Mouse (Mus musculus) limb, embryonic 12.5 days (tissue): ENCODE results near the gene Zfp791. TPM values are rescaled to one million over a fixed set of nuclear protein-coding genes. Genes with fewer than 3 reads are reported as not detected.
"Not testable (repeated sequence)": the region's sequence is repeated elsewhere in the genome, so short reads cannot be mapped to it uniquely, and the experiment has no call there.

Experiments
- ATAC-seq: fragments of 200-750 bp; cut with Nextera tagmentation; 2 replicates; pipeline ENCODE4 v1.8.0; 2017; ENCODE audit warnings: low read depth, moderate TSS enrichment; ENCODE audit not compliant: insufficient number of reproducible peaks, insufficient read depth, low FRiP score, low TSS enrichment
- H3K27ac ChIP-seq: fragments of 300-500 bp; sonication (generic); 2 replicates; pipeline ENCODE4 v1.5.1; 2016; ENCODE audit warnings: mild to moderate bottlenecking, moderate library complexity
- H3K27me3 ChIP-seq: fragments of 300-500 bp; sonication (generic); 2 replicates; pipeline ENCODE4 v1.6.1; 2016; ENCODE audit warnings: mild to moderate bottlenecking, moderate library complexity
- H3K36me3 ChIP-seq: fragments of 300-500 bp; sonication (generic); 2 replicates; pipeline ENCODE4 v1.6.1; 2016; ENCODE audit warnings: mild to moderate bottlenecking, moderate library complexity
- H3K4me1 ChIP-seq: fragments of 300-500 bp; sonication (generic); replicated peaks from 2 replicates; pipeline ENCODE4 v1.6.1; 2016
- H3K4me2 ChIP-seq: fragments of 300-500 bp; sonication (generic); 2 replicates; pipeline ENCODE4 v1.6.1; 2016; ENCODE audit warnings: mild to moderate bottlenecking, moderate library complexity
- H3K4me3 ChIP-seq: fragments of 300-500 bp; sonication (generic); replicated peaks from 2 replicates; pipeline ENCODE4 v1.5.1; 2016; ENCODE audit warnings: mild to moderate bottlenecking
- H3K9ac ChIP-seq: fragments of 300-500 bp; sonication (generic); replicated peaks from 2 replicates; pipeline ENCODE4 v1.6.1; 2016; ENCODE audit warnings: mild to moderate bottlenecking, moderate library complexity
- H3K9me3 ChIP-seq: fragments of 300-500 bp; sonication (generic); 2 replicates; pipeline ENCODE4 v1.6.1; 2016; ENCODE audit warnings: mild to moderate bottlenecking, moderate library complexity
- WGBS: fragments of 180-500 bp; shearing (Covaris S2); methylation state at CpG from one replicate; pipeline ENCODE4 v1.1.7; 2016; 5-methylcytosine and 5-hydroxymethylcytosine counted together
- polyA plus RNA-seq: library from polyadenylated mRNA; unstranded; fragments of >200 nt; fragmentation: Nextera tagmentation; extraction: Ambion mirVana; gene quantifications from 2 replicates; pipeline ENCODE4 v1.2.1, GENCODE M21; 2016

The Zfp791 gene
- polyA plus RNA-seq: 2.9 and 3.0 TPM in 2 replicates

DNA sequence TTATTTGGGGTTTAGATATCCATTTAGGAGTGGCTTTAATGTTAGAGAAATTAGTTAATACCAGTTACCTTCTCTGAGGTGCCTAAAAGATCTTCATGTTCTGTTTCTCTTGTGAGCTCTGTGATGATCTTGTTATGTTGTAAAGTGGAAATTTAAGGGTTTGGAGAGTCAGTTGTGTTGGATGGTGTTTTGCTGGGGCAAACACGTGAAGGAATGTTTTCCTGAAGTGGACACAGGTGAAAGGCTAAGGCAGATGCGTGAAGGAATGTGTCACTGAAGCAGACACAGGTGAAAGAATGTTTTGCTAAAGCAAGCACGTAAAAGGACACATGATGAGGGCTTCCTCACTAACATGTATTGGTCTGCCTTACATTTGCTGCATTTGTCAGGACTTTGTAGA lies at the start of gene Zfp791:
Zfp791 (minus strand) TSS at position 101 of the 400 bp plus-strand sequence.
- Histone ChIP-seq H3K4me1 (peaks cover 7% of the 10 kb centered on the region), H3K36me3 (no peaks in the 10 kb centered on the region), H3K4me2 (no peak within 1 kb of the TSS), H3K9ac (no peak within 1 kb of the TSS), H3K9me3 (0 out of 2 replicates have a peak, but pooled peaks cover 4% of the 10 kb centered on the region), H3K27ac (no peak within 1 kb of the TSS), H3K27me3 (no peaks in the 10 kb centered on the region), H3K4me3 (no peak within 1 kb of the TSS)
- ATAC-seq: no peak
- 73% methylated on average over 3 of the region's 3 CpGs for WGBS

GRCm38 (mm10) chr8:85171291-85171690 lies 48.4 kb upstream of the Zfp791 start:
- no peaks in the 10 kb centered on the region for H3K4me1 ChIP-seq
- H3K4me2 ChIP-seq: no peak overlapping the region
- no peak overlapping the region for H3K4me3 ChIP-seq
- H3K27me3 ChIP-seq: no peaks in the 10 kb centered on the region
- H3K36me3 ChIP-seq: no peaks in the 10 kb centered on the region
- no peaks in the 10 kb centered on the region for H3K9me3 ChIP-seq
- WGBS: 30% methylated on average over 14 of the region's 14 CpGs
- no peak overlapping the region for H3K9ac ChIP-seq
- H3K27ac ChIP-seq: no peak overlapping the region
- ATAC-seq: no peak

- no peak within 1 kb of the TSS for H3K27ac ChIP-seq
- no peaks in the 10 kb centered on the region for H3K4me1 ChIP-seq
- H3K4me3 ChIP-seq: no peak within 1 kb of the TSS
- no peak for ATAC-seq
- H3K36me3 ChIP-seq: no peaks in the 10 kb centered on the region
- no peak within 1 kb of the TSS for H3K9ac ChIP-seq
- 86% methylated on average over 3 of the region's 3 CpGs for WGBS
- H3K9me3 ChIP-seq: peaks cover 40% of the 10 kb centered on the region
- no peaks in the 10 kb centered on the region for H3K27me3 ChIP-seq
- H3K4me2 ChIP-seq: no peak within 1 kb of the TSS
Observed at GRCm38 (mm10) chr8:85151624-85152023, 28.7 kb upstream of the Zfp791 start, which contains the start of gene Cks1brt. TSS of gene Cks1brt (plus strand) at chr8:85151924.

GRCm38 (mm10) chr8:85142516-85142915 lies 19.6 kb upstream of the Zfp791 start:
- Histone ChIP-seq H3K27me3 (no peaks in the 10 kb centered on the region), H3K36me3 (no peaks in the 10 kb centered on the region), H3K4me2 (no peak overlapping the region), H3K9me3 (no peaks in the 10 kb centered on the region), H3K4me1 (no peaks in the 10 kb centered on the region), H3K27ac (no peak overlapping the region), H3K9ac (no peak overlapping the region), H3K4me3 (no peak overlapping the region)
- WGBS: 94% methylated on average over 4 of the region's 4 CpGs
- ATAC-seq: no peak

- not testable (repeated sequence) for H3K4me2 ChIP-seq, H3K4me1 ChIP-seq, ATAC-seq, H3K4me3 ChIP-seq, H3K9me3 ChIP-seq, H3K36me3 ChIP-seq, H3K27me3 ChIP-seq, H3K9ac ChIP-seq, H3K27ac ChIP-seq
- WGBS: 98% methylated on average over 2 of the region's 2 CpGs
Observed at GRCm38 (mm10) chr8:85135690-85136089, 12.8 kb upstream of the Zfp791 start.

GRCm38 (mm10) chr8:85132335-85132734 lies 9.4 kb upstream of the Zfp791 start:
- 88% methylated on average over 1 of the region's 1 CpGs for WGBS
- no peaks in the 10 kb centered on the region for H3K4me1 ChIP-seq
- no peak for ATAC-seq

GRCm38 (mm10) chr8:85123691-85124090 lies 796 bp upstream of the Zfp791 start:
- Histone ChIP-seq H3K9ac (no peak overlapping the region), H3K4me3 (no peak overlapping the region), H3K27ac (no peak overlapping the region), H3K4me2 (no peak overlapping the region), H3K9me3 (0 out of 2 replicates have a peak, but pooled peaks cover 4% of the 10 kb centered on the region), H3K4me1 (peaks cover 4% of the 10 kb centered on the region; the same call in 1 of the 2 replicates), H3K27me3 (no peaks in the 10 kb centered on the region), H3K36me3 (no peaks in the 10 kb centered on the region)
- ATAC-seq: no peak
- WGBS: 92% methylated on average over 8 of the region's 8 CpGs

More at GRCm38 (mm10) chr8:85132335-85132734, 9.4 kb upstream of the Zfp791 start:
- Histone ChIP-seq H3K27ac (no peak overlapping the region), H3K9me3 (0 out of 2 replicates have a peak, but pooled peaks cover 4% of the 10 kb centered on the region), H3K9ac (no peak overlapping the region), H3K4me2 (no peak overlapping the region), H3K4me3 (no peak overlapping the region), H3K27me3 (0 out of 2 replicates have a peak, but pooled peaks cover 5% of the 10 kb centered on the region), H3K36me3 (no peaks in the 10 kb centered on the region)

GRCm38 (mm10) chr8:85120251-85120650 lies 2.6 kb downstream of the Zfp791 start:
- 82% methylated on average over 5 of the region's 5 CpGs for WGBS
- not testable (repeated sequence) for H3K4me1 ChIP-seq, ATAC-seq

DNA sequence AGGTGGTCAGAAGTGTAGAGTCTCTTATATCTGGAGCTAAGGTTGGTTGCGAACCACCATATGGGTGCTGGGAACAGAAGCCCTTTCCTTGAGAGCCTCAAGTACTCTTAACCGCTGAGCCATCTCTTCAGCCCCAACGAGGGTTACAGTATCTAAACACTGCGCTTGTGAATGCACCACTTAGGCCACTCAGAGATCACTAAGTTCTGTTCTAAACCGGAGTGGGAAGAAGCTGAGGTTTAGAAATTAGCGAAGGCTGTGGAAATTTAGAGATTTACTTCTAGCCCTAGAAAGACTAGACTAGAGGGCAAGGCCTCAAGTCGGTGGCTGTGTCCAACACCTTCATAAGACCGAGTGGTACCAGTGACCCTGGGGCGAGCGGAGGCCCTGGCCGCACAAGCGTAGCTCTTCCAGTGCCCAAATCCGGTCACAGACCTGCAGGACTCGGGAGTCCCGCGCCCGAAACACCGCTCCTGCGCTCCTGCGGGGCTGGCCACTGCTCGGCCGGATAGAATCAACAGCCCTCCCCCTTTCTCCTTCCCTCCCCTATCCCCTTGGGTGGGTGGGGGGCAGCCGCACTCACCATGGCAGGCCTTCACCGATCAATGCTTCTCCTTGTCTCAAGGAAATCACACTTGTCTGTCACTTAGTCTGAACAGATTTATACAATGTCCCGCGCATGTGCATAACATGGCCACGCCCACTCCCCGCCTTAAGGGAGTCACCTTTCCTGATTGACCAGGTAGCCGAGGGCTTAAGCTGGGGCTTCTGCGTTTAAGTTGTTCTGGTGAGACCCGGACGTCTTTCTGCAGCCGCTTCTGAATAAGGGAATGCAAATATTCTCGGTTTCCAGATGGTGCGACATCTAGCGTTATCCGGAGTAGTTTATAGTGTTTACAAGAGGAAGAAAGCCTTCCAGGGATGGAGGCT lies 3.6 kb downstream of the Zfp791 start:
- 0 out of 2 replicates have a peak, but pooled peaks cover 4% of the 10 kb centered on the region for H3K9me3 ChIP-seq
- H3K36me3 ChIP-seq: peaks cover 6% of the 10 kb centered on the region
- 8% methylated on average over 37 of the region's 37 CpGs for WGBS
- H3K27me3 ChIP-seq: no peaks in the 10 kb centered on the region
- H3K9ac ChIP-seq: peak overlapping the region; percentile 72
- peak overlapping the region; percentile 80 for H3K27ac ChIP-seq
- H3K4me1 ChIP-seq: peaks cover 7% of the 10 kb centered on the region
- ATAC-seq: peak; percentile 86
- peak overlapping the region; percentile 60 for H3K4me3 ChIP-seq
- peak overlapping the region; percentile 70 for H3K4me2 ChIP-seq

More at GRCm38 (mm10) chr8:85120251-85120650, 2.6 kb downstream of the Zfp791 start:
- not testable (repeated sequence) for H3K27me3 ChIP-seq, H3K4me2 ChIP-seq, H3K27ac ChIP-seq, H3K9ac ChIP-seq, H3K9me3 ChIP-seq, H3K36me3 ChIP-seq, H3K4me3 ChIP-seq

DNA sequence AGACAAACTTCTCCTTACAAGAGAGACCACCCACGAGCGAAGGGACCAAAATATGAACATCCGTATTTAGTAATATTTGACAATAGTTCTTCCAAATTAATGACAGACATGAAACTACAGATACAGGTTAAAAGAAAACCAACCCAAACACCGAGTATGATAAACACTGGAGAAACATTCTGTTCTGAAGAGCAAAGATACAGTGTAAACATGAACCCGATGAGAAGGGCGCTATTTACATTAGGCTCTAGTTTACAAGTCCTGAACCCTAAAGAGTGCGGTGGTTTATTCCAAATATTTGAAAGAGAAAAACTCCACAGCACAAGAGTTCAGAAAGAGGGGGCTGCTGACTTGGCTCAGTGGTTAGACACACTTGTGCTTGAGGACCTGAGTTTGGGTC lies 5.9 kb downstream of the Zfp791 start:
- H3K4me3 ChIP-seq: no peak overlapping the region
- WGBS: 95% methylated on average over 7 of the region's 7 CpGs
- ATAC-seq: no peak

DNA sequence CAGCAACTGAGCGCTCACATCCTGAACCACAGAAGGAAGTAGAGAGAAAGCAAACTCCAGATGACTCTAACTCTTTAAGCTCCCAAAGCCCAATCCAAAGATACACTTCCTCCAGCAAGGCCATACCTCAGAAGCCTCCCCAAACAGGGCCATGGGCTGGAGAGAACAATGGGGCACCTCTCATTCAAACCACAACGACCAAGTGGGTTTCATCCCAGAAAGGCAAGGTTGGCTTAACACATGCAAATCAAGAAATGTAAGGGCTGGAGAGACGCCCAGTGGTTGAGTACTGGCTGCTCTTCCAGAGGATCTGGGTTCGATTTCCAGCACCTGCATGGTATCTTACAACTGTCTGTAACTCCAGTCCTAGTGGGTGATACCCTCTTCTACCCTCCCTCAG lies 7.4 kb downstream of the Zfp791 start:
- ATAC-seq: no peak
- Histone ChIP-seq H3K9me3 (0 out of 2 replicates have a peak, but pooled peaks cover 5% of the 10 kb centered on the region), H3K4me1 (peaks cover 7% of the 10 kb centered on the region), H3K4me3 (no peak overlapping the region), H3K36me3 (peaks cover 27% of the 10 kb centered on the region), H3K27me3 (no peaks in the 10 kb centered on the region), H3K27ac (no peak overlapping the region), H3K4me2 (no peak overlapping the region), H3K9ac (no peak overlapping the region)
- WGBS: 80% methylated on average over 4 of the region's 4 CpGs

More for the DNA sequence above, 5.9 kb downstream of the Zfp791 start:
- Histone ChIP-seq H3K27ac (no peak overlapping the region), H3K4me1 (peaks cover 7% of the 10 kb centered on the region), H3K4me2 (no peak overlapping the region), H3K9me3 (0 out of 2 replicates have a peak, but pooled peaks cover 5% of the 10 kb centered on the region), H3K27me3 (no peaks in the 10 kb centered on the region), H3K9ac (no peak overlapping the region), H3K36me3 (peaks cover 12% of the 10 kb centered on the region)
